18 mouse cellular contexts compared by ENCODE assay signal in genomic region chr6:137494801-137495200, GRCm38 (mm10).
"Had no signal": no experiment of that assay in that cellular context is flagged by ENCODE, and none has a peak within 500 bp of the region (broad histone marks: within the 10 kb centered on the region; RNA-seq: fewer than 3 reads in every experiment).

No protein-coding gene starts in this region.

- ATAC-seq: liver, postnatal 0 days; lung, postnatal 0 days; midbrain, embryonic 13.5 days; midbrain, embryonic 15.5 days had no signal

- DNase-seq: liver, postnatal 0 days; lung, adult 2 months; lung, postnatal 14 days; lung, postnatal 36 days; right cerebral cortex, postnatal 14 days; right cerebral cortex, postnatal 4 days; thymus, adult 2 months; thymus, postnatal 25 days; thymus, postnatal 4 days had no signal

- H3K36me3 ChIP-seq: lung, embryonic 15.5 days; midbrain, embryonic 13.5 days; midbrain, embryonic 15.5 days; neural tube, embryonic 12.5 days; stomach, embryonic 15.5 days had no signal

- H3K27me3 ChIP-seq: lung, embryonic 15.5 days; megakaryocyte, embryonic 14.5 days; midbrain, embryonic 13.5 days; midbrain, embryonic 15.5 days; neural tube, embryonic 12.5 days; stomach, embryonic 15.5 days had no signal

- H3K4me2 ChIP-seq: lung, embryonic 15.5 days; midbrain, embryonic 13.5 days; midbrain, embryonic 15.5 days; neural tube, embryonic 12.5 days; stomach, embryonic 15.5 days had no signal

- H3K27ac ChIP-seq: lung, embryonic 15.5 days; macrophage; midbrain, embryonic 13.5 days; midbrain, embryonic 15.5 days; neural tube, embryonic 12.5 days; stomach, embryonic 15.5 days; stomach, postnatal 0 days had no signal

- H3K4me1 ChIP-seq: lung, embryonic 15.5 days; megakaryocyte, embryonic 14.5 days; midbrain, embryonic 13.5 days; midbrain, embryonic 15.5 days; neural tube, embryonic 12.5 days; stomach, embryonic 15.5 days had no signal

- H3K9me3 ChIP-seq: lung, embryonic 15.5 days; midbrain, embryonic 13.5 days; midbrain, embryonic 15.5 days; neural tube, embryonic 12.5 days; stomach, embryonic 15.5 days had no signal

- H3K9ac ChIP-seq: liver, postnatal 0 days; lung, embryonic 15.5 days; midbrain, embryonic 13.5 days; midbrain, embryonic 15.5 days; neural tube, embryonic 12.5 days; stomach, embryonic 15.5 days had no signal

- H3K4me3 ChIP-seq: lung, embryonic 15.5 days; megakaryocyte, embryonic 14.5 days; midbrain, embryonic 13.5 days; midbrain, embryonic 15.5 days; neural tube, embryonic 12.5 days; stomach, embryonic 15.5 days had no signal
